Mouse (Mus musculus) limb, embryonic 10.5 days (tissue): ENCODE measurements around the gene Slpi. TPM values are rescaled to one million over a fixed set of nuclear protein-coding genes. Genes with fewer than 3 reads are reported as not detected.
A peak's percentile ranks its signal among the peaks of the same experiment; 100 is the strongest.

Experiments
- DNase-seq: peaks from one replicate; pipeline ENCODE4 v3.0.0-alpha.2; 2017; ENCODE audit warnings: low spot score
- H3K27ac ChIP-seq: fragments of 300-500 bp; sonication (generic); 2 replicates; pipeline ENCODE4 v1.5.1; 2016; ENCODE audit warnings: mild to moderate bottlenecking
- H3K27me3 ChIP-seq: fragments of 300-500 bp; sonication (generic); 2 replicates; pipeline ENCODE4 v1.6.1; 2016; ENCODE audit warnings: low read depth, mild to moderate bottlenecking; ENCODE audit not compliant: poor library complexity, severe bottlenecking
- H3K36me3 ChIP-seq: fragments of 300-500 bp; sonication (generic); 2 replicates; pipeline ENCODE4 v1.6.1; 2016; ENCODE audit warnings: mild to moderate bottlenecking, moderate library complexity
- H3K4me1 ChIP-seq: fragments of 300-500 bp; sonication (generic); 2 replicates; pipeline ENCODE4 v1.6.1; 2016
- H3K4me3 ChIP-seq: fragments of 300-500 bp; sonication (generic); 2 replicates; pipeline ENCODE4 v1.5.1; 2016; ENCODE audit warnings: mild to moderate bottlenecking, moderate library complexity
- H3K9me3 ChIP-seq: fragments of 300-500 bp; sonication (generic); replicated peaks from 2 replicates; pipeline ENCODE4 v1.6.1; 2016; ENCODE audit warnings: mild to moderate bottlenecking
- WGBS: fragments of 180-500 bp; shearing (Covaris S2); methylation state at CpG from one replicate; pipeline ENCODE4 v1.1.7; 2016; 5-methylcytosine and 5-hydroxymethylcytosine counted together
- polyA plus RNA-seq: library from polyadenylated mRNA; unstranded; fragments of >200 nt; fragmentation: Nextera tagmentation; extraction: Ambion mirVana; gene quantifications from 2 replicates; pipeline ENCODE4 v1.2.1, GENCODE M21; 2016

Slpi gene
- polyA plus RNA-seq, 1 experiment from 2014 or later = not detected

DNA sequence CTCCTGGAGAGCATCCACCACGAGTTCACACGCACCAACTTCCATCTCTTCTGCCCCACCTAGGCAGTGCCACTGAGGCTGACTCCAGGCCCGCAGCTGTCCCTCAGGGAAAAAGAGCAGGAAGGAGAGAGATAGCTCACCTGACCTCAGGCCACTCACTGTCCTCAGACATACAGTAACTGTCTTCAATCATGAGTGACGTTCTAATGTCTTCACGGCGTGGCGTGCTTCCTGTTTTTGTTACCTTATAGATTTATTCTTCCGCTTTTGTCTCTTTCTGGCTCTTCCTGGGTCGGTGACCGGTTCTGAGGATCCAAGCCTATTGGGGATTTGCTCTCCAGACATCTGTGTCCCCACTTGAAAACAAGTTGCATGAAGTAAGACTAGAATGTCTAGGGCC is 25.7 kb upstream of the Slpi start:
- DNase-seq = no peak
- peaks cover 55% of the 10 kb centered on the region for H3K27me3 ChIP-seq
- WGBS = 75% methylated on average over 10 of the region's 10 CpGs

DNA sequence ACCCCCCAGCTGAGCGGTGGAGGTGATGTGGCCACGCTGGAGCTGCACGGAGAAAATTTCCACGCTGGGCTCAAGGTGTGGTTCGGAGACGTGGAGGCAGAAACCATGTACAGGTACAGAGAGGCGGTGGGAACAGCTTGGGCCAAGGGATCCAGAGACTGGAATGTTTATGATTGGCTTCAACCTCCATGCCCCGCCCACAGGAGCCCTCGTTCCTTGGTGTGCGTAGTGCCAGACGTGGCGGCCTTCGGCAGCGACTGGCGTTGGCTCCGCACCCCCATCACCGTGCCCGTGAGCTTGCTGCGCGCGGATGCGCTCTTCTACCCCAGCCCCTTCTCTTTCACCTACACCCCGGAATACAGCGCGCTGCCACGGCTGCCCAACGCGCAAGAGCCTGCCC is 25.3 kb upstream of the Slpi start:
- Histone ChIP-seq H3K27me3 (peaks cover 59% of the 10 kb centered on the region), H3K9me3 (no peaks in the 10 kb centered on the region), H3K4me3 (peak overlapping the region; percentile 29), H3K36me3 (no peaks in the 10 kb centered on the region), H3K27ac (no peak overlapping the region; the same call in 1 of the 2 replicates), H3K4me1 (peaks cover 20% of the 10 kb centered on the region)
- DNase-seq = no peak
- WGBS = 28% methylated on average over 28 of the region's 28 CpGs

More for the DNA sequence above, 25.7 kb upstream of the Slpi start:
- no peak overlapping the region; the same call in 1 of the 2 replicates for H3K27ac ChIP-seq
- peaks cover 24% of the 10 kb centered on the region for H3K4me1 ChIP-seq
- H3K36me3 ChIP-seq = no peaks in the 10 kb centered on the region
- H3K9me3 ChIP-seq = no peaks in the 10 kb centered on the region
- peak overlapping the region; percentile 29 for H3K4me3 ChIP-seq

DNA sequence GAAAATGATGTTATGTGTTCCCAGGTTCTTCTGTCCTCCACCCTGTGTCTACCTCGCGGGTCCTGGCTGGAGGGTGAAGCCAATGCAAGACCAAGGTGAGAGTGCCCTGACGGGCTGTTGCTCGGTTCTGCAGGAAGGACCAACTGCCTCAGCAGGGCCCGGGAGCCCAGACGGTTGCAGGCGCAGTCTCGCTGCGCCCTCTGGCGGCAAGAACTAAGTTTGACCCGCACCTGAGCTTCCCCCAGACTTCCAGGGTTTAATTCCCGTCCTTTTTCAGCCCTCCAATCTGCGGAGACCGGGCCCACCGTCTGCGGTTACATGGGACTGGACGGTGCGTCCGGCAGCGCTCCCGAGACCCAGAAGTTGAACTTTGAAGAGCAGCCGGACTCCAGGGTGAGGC is 18.8 kb upstream of the Slpi start:
- Histone ChIP-seq H3K4me1 (peaks cover 35% of the 10 kb centered on the region), H3K9me3 (no peaks in the 10 kb centered on the region), H3K27ac (no peak overlapping the region), H3K4me3 (no peak overlapping the region; the same call in 1 of the 2 replicates), H3K27me3 (peaks cover 91% of the 10 kb centered on the region), H3K36me3 (no peaks in the 10 kb centered on the region)
- peak; percentile 90 for DNase-seq
- WGBS = 1% methylated on average over 22 of the region's 22 CpGs

DNA sequence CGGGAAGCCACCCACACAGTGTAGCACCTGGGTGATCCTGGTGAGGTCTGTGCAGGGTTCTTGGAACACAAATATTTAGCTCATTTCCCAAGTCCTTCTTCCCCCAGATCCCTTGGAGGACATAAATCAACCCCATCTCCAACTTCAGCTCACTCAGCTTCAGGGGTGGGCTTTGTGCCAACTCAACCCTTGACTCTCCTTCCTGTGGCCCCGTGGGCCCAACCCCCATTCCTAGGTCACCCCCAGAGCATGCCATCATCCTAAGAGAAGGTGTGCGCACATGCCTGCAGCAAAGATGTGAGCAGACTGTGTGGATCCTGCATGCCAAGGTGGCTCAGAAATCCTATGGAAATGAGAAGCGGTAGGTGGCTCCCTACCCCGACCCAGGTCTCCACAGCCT is 16.6 kb upstream of the Slpi start:
- no peak overlapping the region for H3K27ac ChIP-seq
- no peak overlapping the region for H3K4me3 ChIP-seq

DNA sequence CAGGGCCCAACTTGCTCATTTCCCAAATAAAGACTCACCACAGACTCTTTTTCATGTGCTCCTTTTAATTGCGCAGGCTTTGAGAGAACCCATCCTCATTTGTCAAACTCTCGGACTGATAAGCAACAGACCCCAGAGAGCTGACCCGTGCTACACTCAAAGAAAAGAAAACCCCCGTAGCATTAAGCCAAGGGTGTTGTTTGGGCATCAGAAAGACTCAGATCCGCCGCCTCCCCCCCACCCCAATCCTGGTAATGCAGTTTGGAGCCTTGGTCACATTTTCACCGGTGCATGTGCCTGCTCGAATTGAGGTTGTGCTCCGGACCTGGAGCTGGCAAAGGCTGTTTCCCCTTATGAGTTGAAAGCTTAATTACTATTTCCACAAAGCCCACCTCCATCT is 16.2 kb upstream of the Slpi start, which contains the start of gene Matn4:
TSS of gene Matn4 (minus strand) at position 101 of the 400 bp plus-strand sequence.
- Histone ChIP-seq H3K27ac (peak within 1 kb of the TSS; percentile 9; the same call in 1 of the 2 replicates), H3K4me1 (peaks cover 44% of the 10 kb centered on the region), H3K9me3 (no peaks in the 10 kb centered on the region), H3K27me3 (peaks cover 100% of the 10 kb centered on the region), H3K36me3 (no peaks in the 10 kb centered on the region), H3K4me3 (peak within 1 kb of the TSS; percentile 49)
- WGBS = 4% methylated on average over 9 of the region's 9 CpGs
- no peak for DNase-seq

More for the DNA sequence above, 16.6 kb upstream of the Slpi start:
- H3K27me3 ChIP-seq = peaks cover 100% of the 10 kb centered on the region
- peaks cover 40% of the 10 kb centered on the region for H3K4me1 ChIP-seq
- 33% methylated on average over 5 of the region's 5 CpGs for WGBS
- H3K36me3 ChIP-seq = no peaks in the 10 kb centered on the region
- H3K9me3 ChIP-seq = no peaks in the 10 kb centered on the region
- DNase-seq = no peak

DNA sequence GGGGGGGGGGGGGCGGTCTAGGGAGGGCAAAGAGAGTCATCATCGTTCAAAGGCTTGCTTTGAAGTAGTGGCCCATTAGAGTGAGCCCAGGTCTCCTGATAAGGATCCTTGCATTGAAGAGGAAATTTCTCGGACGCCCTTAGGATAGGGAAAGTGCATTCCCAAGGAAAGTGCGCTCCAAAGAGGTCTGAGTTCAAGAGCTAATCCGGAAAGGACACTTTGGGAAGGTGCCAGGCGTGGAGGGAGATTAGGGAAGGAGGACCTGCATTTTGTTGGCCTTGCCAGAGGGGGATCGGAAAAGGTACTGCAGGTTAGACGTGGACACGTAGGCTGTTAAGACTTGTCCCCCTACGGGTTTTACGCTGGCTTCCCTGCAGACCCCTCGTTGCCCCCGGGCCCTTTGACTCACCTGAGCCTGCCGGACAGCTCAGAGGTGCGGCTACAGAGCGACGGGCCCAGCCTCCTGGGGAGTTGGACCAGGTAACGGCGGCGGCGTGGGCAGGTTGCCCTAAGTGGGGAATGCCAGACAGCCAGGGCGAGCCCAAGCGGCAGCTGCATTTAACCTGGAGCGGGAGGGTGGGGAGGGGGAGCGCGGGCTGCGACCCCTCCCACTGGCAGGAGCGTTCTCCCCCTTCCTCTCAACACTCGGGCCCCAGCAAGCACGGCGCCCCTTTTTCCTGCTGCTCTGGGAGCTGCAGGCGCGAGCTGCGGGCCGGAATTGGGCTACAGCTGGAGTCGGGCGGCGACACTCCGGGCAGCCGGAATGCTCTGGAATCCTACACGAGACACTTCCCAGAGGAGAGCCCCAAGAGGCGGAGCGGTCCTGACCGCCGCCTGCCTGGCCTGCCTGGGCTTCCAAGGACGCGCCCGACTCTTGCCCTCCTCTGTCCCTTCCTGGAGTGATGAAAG is 15.4 kb upstream of the Slpi start:
- DNase-seq = peak; percentile 70
- Histone ChIP-seq H3K27ac (peak overlapping the region; percentile 9; the same call in 1 of the 2 replicates), H3K27me3 (peaks cover 100% of the 10 kb centered on the region), H3K9me3 (no peaks in the 10 kb centered on the region), H3K36me3 (no peaks in the 10 kb centered on the region), H3K4me1 (peaks cover 44% of the 10 kb centered on the region), H3K4me3 (peak overlapping the region; percentile 49)
- WGBS = under 1% methylated on average over 48 of the region's 49 CpGs

DNA sequence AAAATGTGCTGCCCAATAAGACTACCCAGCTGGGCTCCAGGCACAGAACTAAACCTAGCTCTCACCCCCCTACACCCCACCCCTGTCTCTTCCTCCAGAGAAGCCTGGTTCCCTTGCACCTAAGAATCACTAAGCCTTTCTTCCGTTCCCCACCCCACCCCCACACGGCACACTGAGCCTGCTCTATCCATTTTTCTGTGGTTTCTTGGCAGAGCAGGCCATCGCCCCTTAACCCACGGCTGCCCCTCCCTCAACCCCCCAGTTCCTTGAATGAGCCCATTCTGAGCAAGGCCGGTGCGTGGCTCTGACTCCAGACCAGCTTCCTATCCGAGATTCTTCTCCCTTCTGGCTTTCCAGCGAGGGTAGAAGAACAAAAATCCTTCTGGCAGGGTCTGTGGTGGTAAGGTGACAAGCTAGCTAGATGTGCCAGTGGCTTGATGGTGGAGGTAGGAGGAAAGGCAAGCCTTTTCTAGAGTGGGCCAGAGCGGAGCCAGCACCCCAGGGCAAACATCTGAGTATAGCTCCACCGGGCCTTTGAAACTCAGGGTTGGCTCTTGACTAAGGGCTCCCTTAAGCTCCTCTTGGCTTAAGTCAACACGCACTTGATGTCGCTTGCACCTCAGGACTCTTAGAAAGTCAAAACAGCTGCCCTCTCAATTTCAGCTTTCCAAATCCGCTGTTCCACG is 14.6 kb upstream of the Slpi start:
- Histone ChIP-seq H3K4me3 (peak overlapping the region; percentile 49; the same call in 1 of the 2 replicates), H3K27me3 (peaks cover 100% of the 10 kb centered on the region), H3K9me3 (no peaks in the 10 kb centered on the region), H3K4me1 (peaks cover 44% of the 10 kb centered on the region), H3K27ac (no peak overlapping the region), H3K36me3 (no peaks in the 10 kb centered on the region)
- DNase-seq = no peak
- 8% methylated on average over 14 of the region's 14 CpGs for WGBS

DNA sequence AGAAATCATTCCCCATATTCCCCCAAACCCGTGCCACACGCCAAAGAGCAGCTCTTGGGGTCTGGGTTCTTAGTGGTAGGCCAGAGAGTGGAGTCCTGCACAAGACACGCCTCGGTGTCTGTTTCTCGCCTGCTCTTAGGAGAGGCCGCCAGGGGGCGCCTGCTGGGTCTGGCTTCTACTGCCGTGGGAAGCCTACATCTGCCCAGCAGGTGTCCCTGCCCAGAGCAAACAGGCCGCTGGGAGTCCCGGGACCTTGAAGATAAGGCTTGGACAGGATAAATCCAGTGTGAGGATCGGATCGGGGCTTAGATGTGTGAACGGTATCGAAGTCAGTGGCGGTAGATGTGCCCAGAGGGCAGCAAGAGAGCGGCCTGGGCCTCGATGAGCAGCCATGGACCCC is 14.0 kb upstream of the Slpi start, which contains the start of gene Rbpjl:
TSS of gene Rbpjl (plus strand) at position 236 of the 400 bp plus-strand sequence.
- peaks cover 42% of the 10 kb centered on the region for H3K4me1 ChIP-seq
- DNase-seq = peak; percentile 88
- 2% methylated on average over 17 of the region's 17 CpGs for WGBS
- H3K9me3 ChIP-seq = no peaks in the 10 kb centered on the region; the same call in 1 of the 2 replicates
- peak within 1 kb of the TSS; percentile 49 for H3K4me3 ChIP-seq
- no peaks in the 10 kb centered on the region for H3K36me3 ChIP-seq
- peaks cover 100% of the 10 kb centered on the region for H3K27me3 ChIP-seq
- no peak within 1 kb of the TSS for H3K27ac ChIP-seq

DNA sequence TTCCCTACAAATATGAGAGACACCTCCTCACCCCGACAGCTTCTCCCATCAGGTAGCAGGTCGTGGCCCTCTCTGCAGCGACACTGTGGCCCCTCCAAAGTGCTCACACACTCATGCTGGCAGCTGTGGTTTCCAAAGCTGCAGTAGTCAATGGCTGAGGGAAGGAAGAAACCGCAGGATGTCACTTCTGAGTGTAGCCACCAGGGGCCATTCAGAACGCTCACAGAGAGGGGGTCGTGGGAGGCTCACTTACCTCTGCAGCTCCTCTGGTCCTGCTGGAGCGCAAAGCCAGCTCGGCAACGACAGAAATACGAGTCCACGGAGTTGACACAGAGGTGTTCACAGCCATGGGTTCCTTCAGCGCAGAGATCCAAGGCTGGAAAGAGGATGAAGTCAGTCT is 8.0 kb upstream of the Slpi start:
- H3K4me3 ChIP-seq = no peak overlapping the region
- 73% methylated on average over 12 of the region's 12 CpGs for WGBS
- H3K27me3 ChIP-seq = peaks cover 54% of the 10 kb centered on the region
- no peak overlapping the region for H3K27ac ChIP-seq
- H3K36me3 ChIP-seq = no peaks in the 10 kb centered on the region
- peaks cover 8% of the 10 kb centered on the region for H3K4me1 ChIP-seq
- H3K9me3 ChIP-seq = no peaks in the 10 kb centered on the region; the same call in 1 of the 2 replicates
- no peak for DNase-seq

DNA sequence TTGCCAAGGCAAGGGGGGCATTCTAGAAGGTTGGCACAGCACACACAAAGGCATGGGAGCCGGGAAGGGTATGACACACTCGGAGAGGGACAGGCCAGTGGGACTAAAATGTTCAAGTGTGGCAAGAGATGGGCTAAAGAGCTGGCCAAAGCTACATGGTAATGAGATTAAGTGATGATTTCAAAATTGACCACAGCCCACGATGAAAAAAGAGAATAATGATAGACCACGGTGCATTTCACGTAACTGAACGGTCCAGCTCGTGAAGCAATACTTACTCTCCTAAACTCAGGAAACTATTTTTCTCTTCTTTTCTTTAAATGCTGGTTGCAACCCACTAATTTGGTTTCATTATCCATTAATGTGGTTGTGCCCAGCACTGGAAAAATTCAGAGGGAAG is 7.2 kb upstream of the Slpi start:
- Histone ChIP-seq H3K36me3 (no peaks in the 10 kb centered on the region), H3K4me3 (no peak overlapping the region), H3K4me1 (peaks cover 8% of the 10 kb centered on the region), H3K27me3 (peaks cover 53% of the 10 kb centered on the region), H3K9me3 (no peaks in the 10 kb centered on the region; the same call in 1 of the 2 replicates), H3K27ac (no peak overlapping the region)
- WGBS = 88% methylated on average over 7 of the region's 7 CpGs
- DNase-seq = no peak

DNA sequence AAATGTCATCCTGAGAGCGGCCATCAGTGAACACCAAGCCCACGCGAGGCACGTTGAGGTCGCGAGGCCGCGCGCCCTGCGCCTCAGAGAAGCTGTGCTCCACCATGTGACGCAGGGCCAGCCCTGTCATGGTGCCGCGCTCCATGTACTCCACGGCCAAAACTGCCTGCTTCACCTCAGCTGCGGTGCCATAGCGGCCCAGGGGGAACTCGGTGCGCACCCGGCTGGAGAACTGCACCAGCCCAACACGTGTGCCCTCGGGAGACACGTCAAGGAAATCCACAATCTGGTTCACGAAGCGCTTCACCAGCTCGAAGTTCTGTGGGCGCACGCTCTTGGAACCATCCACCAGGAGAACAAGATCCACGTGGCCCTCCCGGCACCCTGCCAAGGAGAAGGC is 4.2 kb upstream of the Slpi start:
- Histone ChIP-seq H3K27ac (no peak overlapping the region), H3K36me3 (no peaks in the 10 kb centered on the region), H3K27me3 (peaks cover 53% of the 10 kb centered on the region), H3K4me3 (no peak overlapping the region), H3K9me3 (no peaks in the 10 kb centered on the region; the same call in 1 of the 2 replicates), H3K4me1 (peaks cover 13% of the 10 kb centered on the region)
- WGBS = 79% methylated on average over 29 of the region's 29 CpGs
- no peak for DNase-seq

DNA sequence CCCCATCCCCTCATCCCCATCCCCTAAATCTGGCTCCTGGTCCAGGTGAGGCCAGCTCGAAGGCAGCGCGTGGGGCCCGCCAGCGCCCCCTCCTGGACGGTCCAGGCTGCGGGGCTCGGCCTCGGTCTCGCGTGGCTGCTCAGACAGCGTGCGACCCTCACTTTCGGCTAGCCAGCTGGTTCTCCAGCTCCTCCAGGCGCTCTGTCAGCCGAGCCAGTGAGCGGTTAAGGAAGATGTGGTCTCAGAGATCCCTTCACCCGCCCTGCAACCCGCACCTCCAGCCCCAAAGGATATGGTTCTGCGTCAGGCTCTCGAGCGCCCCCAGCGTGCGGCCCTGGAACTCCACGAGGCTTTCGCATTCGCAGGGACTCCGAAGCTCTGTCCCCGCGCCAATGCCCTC is 604 bp upstream of the Slpi start:
- Histone ChIP-seq H3K36me3 (no peaks in the 10 kb centered on the region), H3K27me3 (peaks cover 70% of the 10 kb centered on the region), H3K4me1 (peaks cover 24% of the 10 kb centered on the region), H3K9me3 (no peaks in the 10 kb centered on the region), H3K4me3 (peak overlapping the region; percentile 55), H3K27ac (peak overlapping the region; percentile 85)
- under 1% methylated on average over 30 of the region's 30 CpGs for WGBS
- DNase-seq = peak; percentile 92

DNA sequence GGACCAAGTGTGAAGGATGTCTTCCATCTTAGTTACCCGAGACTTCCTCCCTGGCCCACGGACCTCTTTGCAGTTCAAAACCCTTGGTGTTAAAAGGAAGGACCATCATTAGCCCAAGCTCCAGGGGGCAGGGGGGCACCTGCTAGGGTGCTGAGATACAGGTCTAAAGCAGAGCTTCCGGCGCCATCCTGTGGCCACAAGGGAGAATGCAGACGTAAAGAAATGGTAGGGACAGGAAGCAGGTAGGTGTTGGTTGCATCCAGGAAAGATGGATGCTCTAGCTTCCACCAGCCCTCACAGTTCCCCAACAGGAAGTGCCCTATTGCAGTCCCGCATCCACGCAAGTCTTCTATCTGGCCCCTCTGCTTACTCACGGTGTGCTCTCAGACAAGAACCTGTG is 1.9 kb downstream of the Slpi start:
- WGBS = 10% methylated on average over 8 of the region's 8 CpGs
- H3K9me3 ChIP-seq = no peaks in the 10 kb centered on the region
- H3K4me3 ChIP-seq = no peak overlapping the region
- no peaks in the 10 kb centered on the region for H3K36me3 ChIP-seq
- peak overlapping the region; percentile 79; the same call in 1 of the 2 replicates for H3K27ac ChIP-seq
- H3K27me3 ChIP-seq = peaks cover 56% of the 10 kb centered on the region
- H3K4me1 ChIP-seq = peaks cover 24% of the 10 kb centered on the region
- DNase-seq = peak; percentile 53
